Mouse (Mus musculus) hindbrain, embryonic 11.5 days (tissue): ENCODE data around the gene Ddx39. TPM values are rescaled to one million over a fixed set of nuclear protein-coding genes. Genes with fewer than 3 reads are reported as not detected.
A peak's percentile ranks its signal among the peaks of the same experiment; 100 is the strongest.

ENCODE experiments used
- ATAC-seq: fragments of 200-750 bp; cut with Nextera tagmentation; 2 replicates; pipeline ENCODE4 v1.8.0; 2017; ENCODE audit warnings: mild to moderate bottlenecking, moderate TSS enrichment, moderate library complexity; ENCODE audit not compliant: low FRiP score
- DNase-seq: peaks from one replicate; pipeline ENCODE4 v3.0.0-alpha.2; 2015; ENCODE audit warnings: low spot score
- H3K27ac ChIP-seq: fragments of 300-500 bp; sonication (generic); 2 replicates; pipeline ENCODE4 v1.5.1; 2014; ENCODE audit warnings: mild to moderate bottlenecking, low read depth, low read length
- H3K27me3 ChIP-seq: fragments of 300-500 bp; sonication (generic); 2 replicates; pipeline ENCODE4 v1.6.1; 2014; ENCODE audit warnings: mild to moderate bottlenecking, low read length, moderate library complexity, mixed read lengths; ENCODE audit not compliant: control insufficient read depth, insufficient read depth
- H3K36me3 ChIP-seq: fragments of 300-500 bp; sonication (generic); 2 replicates; pipeline ENCODE4 v1.6.1; 2014; ENCODE audit warnings: mild to moderate bottlenecking, low read length, moderate library complexity, mixed read lengths; ENCODE audit not compliant: control insufficient read depth, insufficient read depth
- H3K4me1 ChIP-seq: fragments of 300-500 bp; sonication (generic); replicated peaks from 2 replicates; pipeline ENCODE4 v1.6.1; 2014; ENCODE audit warnings: low read length, mixed read lengths; ENCODE audit not compliant: control insufficient read depth, insufficient read depth
- H3K4me2 ChIP-seq: fragments of 300-500 bp; sonication (generic); replicated peaks from 2 replicates; pipeline ENCODE4 v1.6.1; 2014; ENCODE audit warnings: mild to moderate bottlenecking, low read depth, low read length
- H3K4me3 ChIP-seq: fragments of 300-500 bp; sonication (generic); 2 replicates; pipeline ENCODE4 v1.5.1; 2014; ENCODE audit warnings: low read depth, low read length
- H3K9ac ChIP-seq: fragments of 300-500 bp; sonication (generic); 2 replicates; pipeline ENCODE4 v1.6.1; 2014; ENCODE audit warnings: low read depth, low read length
- H3K9me3 ChIP-seq: fragments of 300-500 bp; sonication (generic); 2 replicates; pipeline ENCODE4 v1.6.1; 2016; ENCODE audit warnings: low read length; ENCODE audit not compliant: control insufficient read depth
- WGBS: fragments of 180-500 bp; shearing (Covaris S2); extraction: QIAGEN DNeasy Blood & Tissue Kit; methylation state at CpG from one replicate; pipeline ENCODE4 v1.1.7; 2014; 5-methylcytosine and 5-hydroxymethylcytosine counted together
- polyA plus RNA-seq: library from polyadenylated mRNA; unstranded; fragments of >200 nt; fragmentation: Nextera tagmentation; extraction: Ambion mirVana; gene quantifications from 2 replicates; pipeline ENCODE4 v1.2.1, GENCODE M21; 2014

The Ddx39 gene
- polyA plus RNA-seq, 1 experiment from 2014 or later, result 187 TPM

GRCm38 (mm10) chr8:83697374-83698220 is 17.4 kb upstream of the Ddx39 start:
- DNase-seq (no peak), ATAC-seq (no peak)
- Histone ChIP-seq H3K27ac (no peak overlapping the region), H3K9me3 (no peaks in the 10 kb centered on the region), H3K4me1 (peaks cover 7% of the 10 kb centered on the region; the same call in 1 of the 2 replicates), H3K4me2 (peak overlapping the region; percentile 93), H3K27me3 (no peaks in the 10 kb centered on the region), H3K36me3 (no peaks in the 10 kb centered on the region), H3K9ac (peak overlapping the region; percentile 90), H3K4me3 (peak overlapping the region; percentile 84)
- 62% methylated on average over 19 of the region's 19 CpGs for WGBS

- ATAC-seq (peak; percentile 18), DNase-seq (peak; percentile 41)
- Histone ChIP-seq H3K27me3 (no peaks in the 10 kb centered on the region), H3K9me3 (no peaks in the 10 kb centered on the region), H3K27ac (no peak overlapping the region), H3K4me1 (peaks cover 7% of the 10 kb centered on the region; the same call in 1 of the 2 replicates), H3K4me2 (peak overlapping the region; percentile 93), H3K4me3 (peak overlapping the region; percentile 84), H3K36me3 (no peaks in the 10 kb centered on the region), H3K9ac (peak overlapping the region; percentile 90)
- 4% methylated on average over 15 of the region's 15 CpGs for WGBS
Measured at GRCm38 (mm10) chr8:83698291-83698660, 16.7 kb upstream of the Ddx39 start.

GRCm38 (mm10) chr8:83698661-83699453 is 16.1 kb upstream of the Ddx39 start, which contains the start of gene Pkn1:
Gene Pkn1 (minus strand): TSS chr8:83699179.
- ATAC-seq (peak; percentile 93), DNase-seq (peak; percentile 82)
- Histone ChIP-seq H3K9me3 (no peaks in the 10 kb centered on the region), H3K36me3 (no peaks in the 10 kb centered on the region), H3K27me3 (no peaks in the 10 kb centered on the region), H3K4me1 (peaks cover 7% of the 10 kb centered on the region; the same call in 1 of the 2 replicates), H3K9ac (peak within 1 kb of the TSS; percentile 90), H3K27ac (peak within 1 kb of the TSS; percentile 54), H3K4me2 (peak within 1 kb of the TSS; percentile 93), H3K4me3 (peak within 1 kb of the TSS; percentile 84)
- WGBS, result under 1% methylated on average over 43 of the region's 85 CpGs

GRCm38 (mm10) chr8:83699566-83699965 is 15.4 kb upstream of the Ddx39 start:
- Histone ChIP-seq H3K27me3 (no peaks in the 10 kb centered on the region), H3K27ac (peak overlapping the region; percentile 54; the same call in 1 of the 2 replicates), H3K4me2 (peak overlapping the region; percentile 93), H3K36me3 (no peaks in the 10 kb centered on the region), H3K9me3 (no peaks in the 10 kb centered on the region), H3K4me3 (peak overlapping the region; percentile 84), H3K4me1 (peaks cover 7% of the 10 kb centered on the region; the same call in 1 of the 2 replicates), H3K9ac (peak overlapping the region; percentile 90)
- WGBS, result 41% methylated on average over 9 of the region's 9 CpGs
- DNase-seq, result peak; percentile 28
- ATAC-seq, result no peak; the same call in 1 of the 2 replicates

GRCm38 (mm10) chr8:83700423-83701085 is 14.4 kb upstream of the Ddx39 start:
- H3K27me3 ChIP-seq, result no peaks in the 10 kb centered on the region
- H3K36me3 ChIP-seq, result no peaks in the 10 kb centered on the region
- ATAC-seq (no peak), DNase-seq (no peak)
- peaks cover 7% of the 10 kb centered on the region; the same call in 1 of the 2 replicates for H3K4me1 ChIP-seq
- 88% methylated on average over 9 of the region's 9 CpGs for WGBS
- H3K9ac ChIP-seq, result no peak overlapping the region
- H3K27ac ChIP-seq, result no peak overlapping the region
- no peak overlapping the region for H3K4me2 ChIP-seq
- no peaks in the 10 kb centered on the region for H3K9me3 ChIP-seq
- H3K4me3 ChIP-seq, result no peak overlapping the region

GRCm38 (mm10) chr8:83703426-83703825 is 11.6 kb upstream of the Ddx39 start:
- 86% methylated on average over 4 of the region's 4 CpGs for WGBS
- H3K4me2 ChIP-seq, result no peak overlapping the region
- H3K4me3 ChIP-seq, result no peak overlapping the region

GRCm38 (mm10) chr8:83706411-83706810 is 8.6 kb upstream of the Ddx39 start:
- Histone ChIP-seq H3K27ac (no peak overlapping the region), H3K36me3 (no peaks in the 10 kb centered on the region), H3K27me3 (no peaks in the 10 kb centered on the region), H3K9me3 (no peaks in the 10 kb centered on the region), H3K4me1 (no peaks in the 10 kb centered on the region), H3K4me2 (no peak overlapping the region), H3K9ac (no peak overlapping the region), H3K4me3 (no peak overlapping the region)
- ATAC-seq, result no peak
- no peak for DNase-seq
- 57% methylated on average over 5 of the region's 5 CpGs for WGBS

More at GRCm38 (mm10) chr8:83703426-83703825, 11.6 kb upstream of the Ddx39 start:
- H3K27ac ChIP-seq, result no peak overlapping the region
- ATAC-seq, result no peak
- H3K36me3 ChIP-seq, result no peaks in the 10 kb centered on the region
- no peak overlapping the region for H3K9ac ChIP-seq
- no peaks in the 10 kb centered on the region for H3K27me3 ChIP-seq
- 0 out of 2 replicates have a peak, but pooled peaks cover under 1% of the 10 kb centered on the region for H3K4me1 ChIP-seq
- no peak for DNase-seq
- no peaks in the 10 kb centered on the region for H3K9me3 ChIP-seq

GRCm38 (mm10) chr8:83707554-83707953 is 7.4 kb upstream of the Ddx39 start:
- H3K27ac ChIP-seq, result no peak overlapping the region
- no peaks in the 10 kb centered on the region for H3K36me3 ChIP-seq
- WGBS, result 80% methylated on average over 8 of the region's 8 CpGs
- no peak for ATAC-seq
- no peak overlapping the region for H3K4me3 ChIP-seq
- no peak overlapping the region for H3K9ac ChIP-seq
- no peaks in the 10 kb centered on the region for H3K4me1 ChIP-seq
- no peak for DNase-seq
- H3K4me2 ChIP-seq, result no peak overlapping the region
- H3K9me3 ChIP-seq, result no peaks in the 10 kb centered on the region
- H3K27me3 ChIP-seq, result no peaks in the 10 kb centered on the region
